Mouse (Mus musculus) lung, postnatal 0 days (tissue): ENCODE data around the gene Arhgap29. TPM values are rescaled to one million over a fixed set of nuclear protein-coding genes. Genes with fewer than 3 reads are reported as not detected.
A peak's percentile ranks its signal among the peaks of the same experiment; 100 is the strongest.

Experiments used
- ATAC-seq: fragments of 200-750 bp; cut with Nextera tagmentation; 2 replicates; pipeline ENCODE4 v1.8.0; 2017; ENCODE audit warnings: moderate library complexity
- DNase-seq: peaks from one replicate; pipeline ENCODE4 v3.0.0-alpha.2; 2016; ENCODE audit warnings: low spot score
- H3K27ac ChIP-seq: fragments of 300-500 bp; sonication (generic); 2 replicates; pipeline ENCODE4 v1.5.1; 2014; ENCODE audit warnings: antibody characterized with exemption, mild to moderate bottlenecking, low read length, mixed read lengths
- H3K27me3 ChIP-seq: fragments of 300-500 bp; sonication (generic); replicated peaks from 2 replicates; pipeline ENCODE4 v1.6.1; 2014; ENCODE audit warnings: low read length, mixed read lengths; ENCODE audit not compliant: insufficient read depth
- H3K36me3 ChIP-seq: fragments of 300-500 bp; sonication (generic); 2 replicates; pipeline ENCODE4 v1.6.1; 2014; ENCODE audit warnings: low read length, mixed read lengths; ENCODE audit not compliant: insufficient read depth
- H3K4me1 ChIP-seq: fragments of 300-500 bp; sonication (generic); 2 replicates; pipeline ENCODE4 v1.6.1; 2014; ENCODE audit warnings: antibody characterized with exemption, low read depth, low read length, mixed read lengths; ENCODE audit not compliant: insufficient read depth
- H3K4me2 ChIP-seq: fragments of 300-500 bp; sonication (generic); replicated peaks from 2 replicates; pipeline ENCODE4 v1.6.1; 2014; ENCODE audit warnings: low read depth, mild to moderate bottlenecking, low read length, moderate library complexity, mixed read lengths
- H3K4me3 ChIP-seq: fragments of 300-500 bp; sonication (generic); 2 replicates; pipeline ENCODE4 v1.5.1; 2014; ENCODE audit warnings: low read depth, low read length
- H3K9ac ChIP-seq: fragments of 300-500 bp; sonication (generic); replicated peaks from 2 replicates; pipeline ENCODE4 v1.6.1; 2014; ENCODE audit warnings: low read depth, mild to moderate bottlenecking
- H3K9me3 ChIP-seq: fragments of 300-500 bp; sonication (generic); 2 replicates; pipeline ENCODE4 v1.6.1; 2016; ENCODE audit warnings: low read length, mixed read lengths
- CTCF ChIP-seq: IDR thresholded peaks from 2 replicates; pipeline ENCODE4 v1.5.1; 2016; ENCODE audit warnings: antibody characterized with exemption, mild to moderate bottlenecking
- EP300 ChIP-seq: IDR thresholded peaks from 2 replicates; pipeline ENCODE4 v1.6.1; 2016; ENCODE audit warnings: antibody characterized with exemption, mild to moderate bottlenecking, control low read depth
- WGBS: fragments of 180-500 bp; shearing (Covaris S2); extraction: QIAGEN DNeasy Blood & Tissue Kit; methylation state at CpG from one replicate; pipeline ENCODE4 v1.1.7; 2014; 5-methylcytosine and 5-hydroxymethylcytosine counted together
- polyA plus RNA-seq: library from polyadenylated mRNA; unstranded; fragments of >200 nt; fragmentation: Nextera tagmentation; extraction: Ambion mirVana; gene quantifications from 2 replicates; pipeline ENCODE4 v1.2.1, GENCODE M21; 2015

The Arhgap29 gene
- polyA plus RNA-seq, 1 experiment from 2014 or later: 56.8 TPM

- Histone ChIP-seq H3K36me3 (no peaks in the 10 kb centered on the region), H3K27ac (no peak overlapping the region), H3K9ac (no peak overlapping the region), H3K27me3 (no peaks in the 10 kb centered on the region), H3K4me3 (no peak overlapping the region), H3K9me3 (no peaks in the 10 kb centered on the region), H3K4me1 (peaks cover 3% of the 10 kb centered on the region; the same call in 1 of the 2 replicates), H3K4me2 (no peak overlapping the region)
- ATAC-seq: no peak
- DNase-seq: no peak
- no peak for TF ChIP-seq EP300
- no peak for TF ChIP-seq CTCF
- 46% methylated on average over 3 of the region's 3 CpGs for WGBS
Measured at GRCm38 (mm10) chr3:121909155-121909554, 43.2 kb upstream of the Arhgap29 start.

GRCm38 (mm10) chr3:121913476-121913875, 38.9 kb upstream of the Arhgap29 start:
- Histone ChIP-seq H3K4me2 (no peak overlapping the region), H3K9ac (no peak overlapping the region), H3K27ac (peak overlapping the region; percentile 96; the same call in 1 of the 2 replicates), H3K36me3 (no peaks in the 10 kb centered on the region), H3K4me3 (no peak overlapping the region), H3K27me3 (no peaks in the 10 kb centered on the region), H3K4me1 (no peaks in the 10 kb centered on the region; the same call in 1 of the 2 replicates), H3K9me3 (no peaks in the 10 kb centered on the region)
- no peak for DNase-seq
- 68% methylated on average over 5 of the region's 5 CpGs for WGBS
- ATAC-seq: no peak
- TF ChIP-seq EP300 (no peak), CTCF (no peak)

GRCm38 (mm10) chr3:121914459-121915185, 37.7 kb upstream of the Arhgap29 start:
- DNase-seq (peak; percentile 86), ATAC-seq (peak; percentile 87)
- no peak overlapping the region for H3K9ac ChIP-seq
- peak overlapping the region; percentile 32; the same call in 1 of the 2 replicates for H3K4me2 ChIP-seq
- H3K4me1 ChIP-seq: no peaks in the 10 kb centered on the region; the same call in 1 of the 2 replicates
- H3K27me3 ChIP-seq: no peaks in the 10 kb centered on the region
- H3K36me3 ChIP-seq: no peaks in the 10 kb centered on the region
- H3K27ac ChIP-seq: peak overlapping the region; percentile 96
- 31% methylated on average over 13 of the region's 13 CpGs for WGBS
- no peaks in the 10 kb centered on the region for H3K9me3 ChIP-seq
- no peak overlapping the region for H3K4me3 ChIP-seq
- TF ChIP-seq CTCF (no peak), EP300 (peak; percentile 91)

- Histone ChIP-seq H3K27ac (peak overlapping the region; percentile 96), H3K9ac (no peak overlapping the region), H3K4me1 (no peaks in the 10 kb centered on the region; the same call in 1 of the 2 replicates), H3K9me3 (no peaks in the 10 kb centered on the region), H3K27me3 (no peaks in the 10 kb centered on the region), H3K4me2 (0 out of 2 replicates have a peak overlapping the region, but pooled peaks have one; percentile 32), H3K36me3 (no peaks in the 10 kb centered on the region), H3K4me3 (no peak overlapping the region)
- TF ChIP-seq CTCF (no peak), EP300 (peak; percentile 98)
- DNase-seq (peak; percentile 93), ATAC-seq (peak; percentile 87)
- 43% methylated on average over 6 of the region's 6 CpGs for WGBS
Measured at GRCm38 (mm10) chr3:121915191-121915590, 37.1 kb upstream of the Arhgap29 start.

- Histone ChIP-seq H3K4me1 (no peaks in the 10 kb centered on the region; the same call in 1 of the 2 replicates), H3K4me2 (no peak overlapping the region), H3K9me3 (no peaks in the 10 kb centered on the region), H3K36me3 (no peaks in the 10 kb centered on the region), H3K27ac (peak overlapping the region; percentile 62), H3K9ac (no peak overlapping the region), H3K4me3 (no peak overlapping the region), H3K27me3 (no peaks in the 10 kb centered on the region)
- no peak for ATAC-seq
- WGBS: 66% methylated on average over 5 of the region's 5 CpGs
- no peak for TF ChIP-seq EP300
- no peak for TF ChIP-seq CTCF
- DNase-seq: no peak
Measured at GRCm38 (mm10) chr3:121916802-121917532, 35.4 kb upstream of the Arhgap29 start.

DNA sequence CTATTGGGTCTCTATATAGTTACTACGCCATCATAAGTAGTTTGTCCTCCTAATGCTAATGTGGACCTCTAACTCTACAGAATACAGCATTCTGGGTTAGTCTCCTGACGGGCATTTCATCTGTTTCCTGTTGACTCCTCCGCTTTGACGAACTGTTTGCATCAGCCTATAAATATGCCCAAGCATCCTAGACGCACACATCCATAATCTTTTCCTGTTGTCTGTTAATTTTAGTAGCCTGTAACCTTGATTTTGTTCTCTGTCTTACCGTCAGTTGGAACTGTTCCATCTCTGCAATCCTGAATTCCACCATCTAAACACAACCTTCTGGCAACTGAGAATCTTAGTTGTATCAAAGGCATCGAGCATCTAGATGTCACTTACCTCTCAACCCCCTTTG, 34.7 kb upstream of the Arhgap29 start:
- no peak overlapping the region for H3K4me2 ChIP-seq
- H3K27ac ChIP-seq: peak overlapping the region; percentile 62; the same call in 1 of the 2 replicates
- ATAC-seq (no peak), DNase-seq (no peak)
- H3K36me3 ChIP-seq: no peaks in the 10 kb centered on the region
- H3K4me3 ChIP-seq: no peak overlapping the region
- no peaks in the 10 kb centered on the region; the same call in 1 of the 2 replicates for H3K4me1 ChIP-seq
- H3K27me3 ChIP-seq: no peaks in the 10 kb centered on the region
- TF ChIP-seq EP300: peak; percentile 67
- TF ChIP-seq CTCF: no peak
- no peaks in the 10 kb centered on the region for H3K9me3 ChIP-seq
- 65% methylated on average over 7 of the region's 7 CpGs for WGBS
- H3K9ac ChIP-seq: no peak overlapping the region
